Mouse (Mus musculus) megakaryocyte, embryonic 14.5 days (primary cell): ENCODE data around the gene Igsf3. TPM values are rescaled to one million over a fixed set of nuclear protein-coding genes. Genes with fewer than 3 reads are reported as not detected.

ENCODE experiments used
- H3K27me3 ChIP-seq: replicated peaks from 2 replicates; pipeline ENCODE3; 2012; ENCODE audit warnings: inconsistent platforms
- H3K36me3 ChIP-seq: replicated peaks from 2 replicates; pipeline ENCODE3; 2012; ENCODE audit warnings: low read length, inconsistent platforms, mixed read lengths
- H3K4me1 ChIP-seq: 2 replicates; pipeline ENCODE4 v1.6.1; 2012; ENCODE audit warnings: inconsistent platforms
- H3K4me3 ChIP-seq: replicated peaks from 2 replicates; pipeline ENCODE3; 2012; ENCODE audit warnings: moderate library complexity, mild to moderate bottlenecking, inconsistent platforms
- H3K9me3 ChIP-seq: 2 replicates; pipeline ENCODE4 v1.6.1; 2012; ENCODE audit warnings: inconsistent platforms
- FLI1 ChIP-seq: IDR thresholded peaks from 2 replicates; pipeline ENCODE4 v1.6.1; 2012; ENCODE audit warnings: low read length, inconsistent platforms, mixed read lengths
- GATA1 ChIP-seq: IDR thresholded peaks from 3 replicates; pipeline ENCODE4 v1.6.1; 2012; ENCODE audit warnings: mixed read lengths, low read length, inconsistent platforms, borderline replicate concordance
- polyA plus RNA-seq: library from polyadenylated mRNA; stranded (reverse); fragments of >175 nt; gene quantifications from 2 replicates; pipeline ENCODE4 v1.2.3, GENCODE M21; 2012; ENCODE audit warnings: low replicate concordance; ENCODE audit not compliant: insufficient read depth

The Igsf3 gene
- polyA plus RNA-seq, 1 experiment, result not detected

DNA sequence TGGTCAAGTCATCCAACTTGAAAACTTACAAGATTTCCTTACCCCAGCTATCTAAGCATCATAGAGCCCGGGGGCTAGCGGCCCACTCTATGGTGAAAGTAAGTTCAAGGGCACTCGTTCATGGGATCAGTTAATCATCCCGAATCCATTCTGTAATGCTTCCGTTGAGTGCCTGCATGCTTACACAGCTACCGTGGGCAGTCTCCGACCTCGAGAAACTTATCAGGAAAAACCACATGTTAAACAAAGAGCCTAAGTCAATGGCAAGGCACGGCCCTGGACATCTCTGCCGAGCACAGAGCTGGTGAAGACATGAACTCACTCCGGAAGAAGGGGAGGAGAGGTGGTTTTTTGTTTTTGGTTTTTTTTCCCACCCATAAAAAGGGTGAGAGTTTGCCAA lies 9.5 kb upstream of the Igsf3 start:
- Histone ChIP-seq H3K27me3 (peaks cover 40% of the 10 kb centered on the region), H3K36me3 (no peaks in the 10 kb centered on the region), H3K4me3 (peak overlapping the region; percentile 39), H3K4me1 (peaks cover 25% of the 10 kb centered on the region), H3K9me3 (peaks cover 5% of the 10 kb centered on the region; the same call in 1 of the 2 replicates)
- TF ChIP-seq GATA1, result no peak
- TF ChIP-seq FLI1, result no peak

DNA sequence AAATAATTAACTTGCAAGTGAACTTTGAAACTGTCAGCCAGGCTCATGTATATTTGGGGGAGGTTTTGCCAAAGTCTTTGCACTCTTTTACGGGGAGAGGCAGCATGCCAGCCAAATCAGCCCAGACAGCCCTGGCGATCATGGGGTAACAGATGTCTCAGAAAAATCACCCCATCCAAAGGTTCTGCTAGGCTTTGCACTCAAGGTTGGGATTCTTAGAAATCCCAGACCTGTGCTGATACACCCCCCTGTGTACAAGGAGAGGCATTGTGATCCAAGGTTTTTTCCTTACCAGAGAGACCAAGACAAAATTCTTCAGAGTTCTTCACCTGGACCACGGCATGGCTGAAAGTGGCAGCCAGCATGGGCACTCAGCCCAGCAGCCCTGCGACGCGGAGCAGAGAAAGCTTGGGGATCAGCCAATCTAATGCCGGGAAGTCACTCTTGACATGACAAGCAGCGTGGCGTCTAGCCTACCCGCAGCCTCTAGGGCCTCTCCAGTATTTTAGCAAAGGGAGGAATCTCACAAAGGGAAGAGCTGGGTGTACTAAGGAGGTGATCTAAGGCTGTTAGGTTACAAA lies 7.5 kb upstream of the Igsf3 start:
- TF ChIP-seq FLI1 (no peak), GATA1 (no peak)
- H3K36me3 ChIP-seq, result no peaks in the 10 kb centered on the region
- no peak overlapping the region for H3K4me3 ChIP-seq
- H3K9me3 ChIP-seq, result no peaks in the 10 kb centered on the region
- H3K4me1 ChIP-seq, result peaks cover 25% of the 10 kb centered on the region
- peaks cover 45% of the 10 kb centered on the region for H3K27me3 ChIP-seq

DNA sequence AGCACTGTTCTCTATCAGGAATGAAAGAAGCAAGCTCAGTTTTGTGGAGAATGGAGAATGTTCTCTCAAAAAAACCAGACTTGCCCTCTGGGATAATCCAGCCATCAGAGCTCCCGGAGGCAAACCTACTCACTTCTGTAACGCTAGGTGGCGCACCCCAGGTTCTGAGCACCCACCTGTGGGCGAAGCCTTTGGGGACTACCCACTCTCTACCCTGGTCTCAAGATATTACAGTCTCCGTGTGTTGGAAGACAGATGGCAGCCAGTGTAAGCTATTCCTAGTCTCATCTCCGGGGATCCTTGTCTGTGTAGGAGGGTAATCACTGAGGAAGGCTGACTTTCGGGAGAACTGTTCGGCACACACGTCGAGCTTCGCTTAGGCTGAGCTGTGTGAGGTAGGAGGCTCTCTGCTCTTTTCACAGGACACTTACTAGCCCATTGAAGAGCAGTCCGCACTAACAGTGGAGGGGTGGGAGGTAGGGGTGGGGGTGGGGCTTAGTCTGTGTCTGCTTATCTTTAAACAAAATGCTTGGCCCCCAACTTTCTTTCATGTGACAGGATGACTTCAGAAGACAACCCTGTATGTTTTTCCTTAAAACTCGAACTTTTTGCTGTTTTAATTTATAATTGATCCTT lies 4.4 kb upstream of the Igsf3 start:
- no peak for TF ChIP-seq GATA1
- TF ChIP-seq FLI1, result no peak
- Histone ChIP-seq H3K36me3 (no peaks in the 10 kb centered on the region), H3K27me3 (peaks cover 57% of the 10 kb centered on the region), H3K4me3 (no peak overlapping the region), H3K9me3 (no peaks in the 10 kb centered on the region), H3K4me1 (peaks cover 22% of the 10 kb centered on the region)

DNA sequence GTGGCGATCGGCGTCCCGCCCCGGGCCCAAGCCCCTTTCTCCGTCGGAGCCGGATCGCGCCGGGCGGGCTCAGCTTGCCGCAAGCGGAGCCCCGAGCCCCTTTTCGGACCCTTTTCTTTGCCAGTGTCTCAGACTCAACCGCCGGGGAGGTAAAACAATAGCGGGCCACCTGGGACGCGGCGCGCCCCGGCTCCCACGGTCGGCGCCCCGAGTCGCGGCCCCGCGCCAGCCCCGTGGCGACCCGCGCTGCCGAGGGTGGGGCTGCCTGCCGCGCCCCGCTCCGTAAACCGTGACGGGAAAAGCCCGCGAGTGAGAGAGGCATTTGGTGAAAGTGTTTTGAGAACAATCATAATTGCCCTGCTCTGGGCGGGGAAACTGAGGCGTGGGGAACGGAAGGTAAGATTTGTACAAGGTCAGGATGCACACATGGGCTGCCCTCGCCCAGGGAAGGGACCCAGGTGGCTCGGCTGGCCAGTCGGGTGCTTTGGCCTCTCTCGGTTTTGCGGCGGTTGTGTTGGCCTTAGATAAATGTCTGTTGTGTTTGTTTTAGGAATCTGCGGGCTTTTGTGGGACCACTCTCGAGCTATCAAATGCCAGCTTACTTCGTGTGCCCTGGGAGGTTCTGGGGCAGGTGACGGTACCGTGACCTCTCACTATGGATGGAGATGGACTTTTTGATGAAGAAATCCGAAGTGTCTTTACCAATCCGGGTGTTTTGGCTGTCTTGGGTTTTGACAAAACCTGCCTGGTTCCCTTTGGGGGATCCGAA lies 557 bp downstream of the Igsf3 start:
- no peaks in the 10 kb centered on the region for H3K36me3 ChIP-seq
- peak overlapping the region; percentile 90 for H3K4me3 ChIP-seq
- H3K9me3 ChIP-seq, result no peaks in the 10 kb centered on the region
- no peak for TF ChIP-seq GATA1
- no peak for TF ChIP-seq FLI1
- H3K27me3 ChIP-seq, result peaks cover 77% of the 10 kb centered on the region
- H3K4me1 ChIP-seq, result peaks cover 20% of the 10 kb centered on the region

DNA sequence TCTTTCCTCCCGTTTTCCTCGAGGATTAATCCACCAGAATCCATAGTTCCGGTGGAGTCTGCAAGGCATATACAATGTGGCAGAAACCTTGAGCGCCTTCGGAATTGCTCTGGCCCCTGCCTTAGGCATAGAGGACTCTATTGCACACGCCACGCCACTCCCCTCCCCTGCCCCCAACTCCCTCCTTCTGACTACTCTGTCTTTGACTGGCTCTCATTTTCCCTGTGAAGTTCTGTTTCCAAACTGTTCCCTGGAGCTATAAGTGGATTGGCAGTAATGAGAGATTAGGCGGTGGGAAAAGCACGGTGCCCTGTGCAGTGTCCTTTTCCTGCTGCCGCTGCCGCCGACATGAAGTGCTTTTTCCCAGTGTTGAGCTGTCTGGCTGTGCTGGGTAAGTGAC lies 1.2 kb downstream of the Igsf3 start:
- Histone ChIP-seq H3K36me3 (no peaks in the 10 kb centered on the region), H3K27me3 (peaks cover 79% of the 10 kb centered on the region), H3K9me3 (no peaks in the 10 kb centered on the region), H3K4me1 (peaks cover 20% of the 10 kb centered on the region), H3K4me3 (peak overlapping the region; percentile 38)
- TF ChIP-seq FLI1 (no peak), GATA1 (no peak)

DNA sequence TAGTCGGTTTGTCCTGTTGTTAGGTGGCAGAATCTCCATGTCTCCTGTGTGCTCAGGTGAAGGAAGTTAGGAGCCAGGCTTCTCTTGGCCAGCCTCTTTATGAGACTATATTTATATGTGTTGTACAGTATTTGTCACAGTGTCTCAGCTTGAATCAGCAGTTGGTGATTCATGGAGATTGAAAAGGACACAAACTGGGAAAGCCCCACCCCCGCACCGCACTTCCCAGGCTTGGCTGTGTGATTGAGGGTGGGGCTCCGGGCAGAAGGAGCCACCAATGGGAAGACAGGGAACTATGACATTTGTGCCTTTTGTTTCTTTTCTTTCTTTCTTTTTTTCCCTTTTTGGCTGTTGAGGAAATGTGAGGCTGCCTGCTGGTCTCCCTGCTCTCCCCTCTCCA lies 2.9 kb downstream of the Igsf3 start:
- Histone ChIP-seq H3K36me3 (no peaks in the 10 kb centered on the region), H3K9me3 (no peaks in the 10 kb centered on the region), H3K4me1 (peaks cover 20% of the 10 kb centered on the region), H3K4me3 (no peak overlapping the region), H3K27me3 (peaks cover 77% of the 10 kb centered on the region)
- no peak for TF ChIP-seq FLI1
- no peak for TF ChIP-seq GATA1

DNA sequence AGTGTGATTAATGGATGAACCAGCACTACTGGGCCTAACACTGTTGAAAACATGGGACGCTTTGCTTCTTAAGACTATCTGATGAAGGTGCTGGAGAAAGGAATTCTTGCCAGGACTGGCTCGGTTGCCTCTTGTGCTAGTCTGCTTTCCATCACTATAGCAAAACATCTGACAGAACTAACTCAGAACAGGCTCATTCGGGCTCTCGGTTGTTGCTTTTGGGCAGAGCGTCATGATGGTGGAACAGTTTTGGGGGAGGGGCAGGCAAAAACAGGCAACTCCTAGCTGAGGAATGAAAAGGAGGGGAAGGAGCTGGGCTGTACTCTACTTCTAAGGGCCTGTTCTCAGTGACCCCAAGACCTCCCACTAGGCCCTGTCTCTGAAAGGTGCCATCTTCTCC lies 4.8 kb downstream of the Igsf3 start:
- peaks cover 74% of the 10 kb centered on the region for H3K27me3 ChIP-seq
- TF ChIP-seq GATA1 (no peak), FLI1 (no peak)
- H3K36me3 ChIP-seq, result no peaks in the 10 kb centered on the region
- no peak overlapping the region for H3K4me3 ChIP-seq
- H3K9me3 ChIP-seq, result no peaks in the 10 kb centered on the region
- H3K4me1 ChIP-seq, result peaks cover 19% of the 10 kb centered on the region

DNA sequence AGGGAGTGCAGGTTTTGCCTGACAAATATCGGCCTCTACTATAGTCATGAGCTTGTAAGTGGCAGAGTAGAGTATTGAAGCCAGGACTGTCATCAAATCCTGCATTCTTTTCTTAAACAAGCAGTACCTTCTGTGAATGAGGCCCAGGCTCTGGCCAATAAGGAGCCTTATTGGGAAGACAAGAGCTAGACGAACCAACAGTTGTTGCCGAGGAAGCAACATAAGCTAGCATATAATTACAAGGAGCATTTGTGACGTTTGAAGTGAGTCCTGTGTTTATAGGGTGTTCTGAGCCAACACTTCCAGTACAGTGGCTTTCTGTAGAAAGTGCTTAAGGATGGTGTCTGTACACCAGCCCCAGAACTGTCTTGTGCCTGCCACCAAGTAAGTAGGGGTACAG lies 5.9 kb downstream of the Igsf3 start:
- Histone ChIP-seq H3K27me3 (peaks cover 63% of the 10 kb centered on the region), H3K9me3 (no peaks in the 10 kb centered on the region), H3K4me3 (no peak overlapping the region), H3K4me1 (peaks cover 8% of the 10 kb centered on the region), H3K36me3 (no peaks in the 10 kb centered on the region)
- TF ChIP-seq FLI1 (no peak), GATA1 (no peak)

DNA sequence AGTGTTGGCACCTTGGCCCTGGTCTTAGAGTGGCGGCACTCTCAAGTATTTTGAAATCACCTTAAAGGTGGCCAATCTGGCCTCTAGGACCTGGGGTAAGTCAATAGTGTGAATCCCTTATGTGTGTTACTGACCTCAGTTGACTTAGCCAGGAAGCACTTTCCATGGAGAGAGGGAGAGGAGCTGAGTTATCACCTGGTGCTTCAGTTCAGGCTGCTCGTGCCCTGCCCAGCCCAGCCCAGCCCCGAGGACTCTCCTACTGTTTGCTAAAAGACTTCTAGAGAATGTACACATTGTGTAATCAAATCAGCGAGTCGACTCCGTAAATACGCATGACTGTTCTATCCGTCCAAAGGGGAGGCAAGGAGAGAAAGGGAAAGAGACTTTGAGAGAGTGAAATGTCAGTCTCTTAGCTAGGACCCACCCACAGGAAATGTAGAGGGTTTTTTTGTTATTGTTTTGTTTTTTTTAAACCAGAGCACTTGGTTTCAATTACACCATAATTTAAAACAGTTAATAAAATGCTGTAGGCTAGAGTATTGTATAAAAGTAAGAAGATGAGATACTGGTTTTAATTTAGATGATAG lies 9.6 kb downstream of the Igsf3 start:
- Histone ChIP-seq H3K4me1 (no peaks in the 10 kb centered on the region), H3K4me3 (no peak overlapping the region), H3K9me3 (no peaks in the 10 kb centered on the region), H3K36me3 (no peaks in the 10 kb centered on the region), H3K27me3 (peaks cover 43% of the 10 kb centered on the region)
- TF ChIP-seq GATA1 (no peak), FLI1 (no peak)

DNA sequence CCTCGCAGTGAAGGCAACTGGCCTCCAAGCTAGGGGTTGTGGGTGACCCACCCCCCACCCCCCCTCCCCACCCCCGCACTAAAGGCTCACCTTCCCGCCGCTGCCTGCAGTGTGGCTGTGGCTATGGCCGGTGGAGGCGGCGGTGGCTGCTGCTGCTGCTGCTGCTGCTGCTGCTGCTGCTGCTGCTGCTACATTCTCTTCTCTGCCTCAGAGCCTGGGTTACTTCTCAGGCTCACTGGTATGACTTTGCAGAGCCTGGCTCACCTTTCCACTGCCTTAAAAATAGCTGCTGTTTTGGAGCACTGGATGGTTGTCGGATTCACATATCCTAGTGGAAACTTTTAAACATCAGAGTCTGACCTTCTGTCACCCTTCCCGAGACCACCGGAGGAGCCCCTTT lies 11.0 kb downstream of the Igsf3 start:
- Histone ChIP-seq H3K36me3 (no peaks in the 10 kb centered on the region), H3K9me3 (no peaks in the 10 kb centered on the region), H3K4me1 (no peaks in the 10 kb centered on the region), H3K27me3 (peaks cover 42% of the 10 kb centered on the region), H3K4me3 (no peak overlapping the region)
- TF ChIP-seq GATA1, result no peak
- no peak for TF ChIP-seq FLI1
